Mouse (Mus musculus) intestine, embryonic 14.5 days (tissue): ENCODE measurements around the gene Rer1. TPM values are rescaled to one million over a fixed set of nuclear protein-coding genes. Genes with fewer than 3 reads are reported as not detected.

Source experiments
- ATAC-seq: fragments of 200-750 bp; cut with Nextera tagmentation; replicated peaks from 2 replicates; pipeline ENCODE4 v1.8.0; 2017; ENCODE audit warnings: low read depth, moderate number of reproducible peaks, moderate TSS enrichment, moderate library complexity; ENCODE audit not compliant: low FRiP score, low TSS enrichment
- DNase-seq: peaks from one replicate; pipeline ENCODE4 v3.0.0-alpha.2; 2018; ENCODE audit warnings: low spot score
- H3K27ac ChIP-seq: fragments of 300-500 bp; sonication (generic); 2 replicates; pipeline ENCODE4 v1.5.1; 2014; ENCODE audit warnings: low read depth, mild to moderate bottlenecking, control low read depth
- H3K27me3 ChIP-seq: fragments of 300-500 bp; sonication (generic); replicated peaks from 2 replicates; pipeline ENCODE4 v1.6.1; 2014; ENCODE audit warnings: low read length, control low read depth; ENCODE audit not compliant: control insufficient read depth, insufficient read depth
- H3K36me3 ChIP-seq: fragments of 300-500 bp; sonication (generic); 2 replicates; pipeline ENCODE4 v1.6.1; 2014; ENCODE audit warnings: low read length, control low read depth; ENCODE audit not compliant: control insufficient read depth, insufficient read depth
- H3K4me1 ChIP-seq: fragments of 300-500 bp; sonication (generic); replicated peaks from 2 replicates; pipeline ENCODE4 v1.6.1; 2014; ENCODE audit warnings: low read length, control low read depth, mixed read lengths; ENCODE audit not compliant: control insufficient read depth, insufficient read depth
- H3K4me2 ChIP-seq: fragments of 300-500 bp; sonication (generic); 2 replicates; pipeline ENCODE4 v1.6.1; 2014; ENCODE audit warnings: low read length
- H3K4me3 ChIP-seq: fragments of 300-500 bp; sonication (generic); 2 replicates; pipeline ENCODE4 v1.5.1; 2014; ENCODE audit warnings: low read depth, low read length, control low read depth, mixed read lengths
- H3K9ac ChIP-seq: fragments of 300-500 bp; sonication (generic); 2 replicates; pipeline ENCODE4 v1.6.1; 2014; ENCODE audit warnings: mild to moderate bottlenecking, low read length
- H3K9me3 ChIP-seq: fragments of 300-500 bp; sonication (generic); 2 replicates; pipeline ENCODE4 v1.6.1; 2016; ENCODE audit warnings: low read length, control low read depth; ENCODE audit not compliant: control insufficient read depth
- WGBS: fragments of 180-500 bp; shearing (Covaris S2); extraction: QIAGEN DNeasy Blood & Tissue Kit; methylation state at CpG from one replicate; pipeline ENCODE4 v1.1.7; 2014; 5-methylcytosine and 5-hydroxymethylcytosine counted together
- polyA plus RNA-seq: library from polyadenylated mRNA; unstranded; fragments of >200 nt; fragmentation: Nextera tagmentation; extraction: Ambion mirVana; gene quantifications from 2 replicates; pipeline ENCODE4 v1.2.1, GENCODE M21; 2014

Rer1 gene
- polyA plus RNA-seq, 1 experiment from 2014 or later, result 188 TPM

- no peaks in the 10 kb centered on the region for H3K27me3 ChIP-seq
- no peak overlapping the region for H3K27ac ChIP-seq
- H3K4me3 ChIP-seq, result no peak overlapping the region
- no peak overlapping the region for H3K9ac ChIP-seq
- no peaks in the 10 kb centered on the region for H3K9me3 ChIP-seq
- DNase-seq (no peak), ATAC-seq (no peak)
- H3K4me2 ChIP-seq, result no peak overlapping the region
- no peaks in the 10 kb centered on the region for H3K36me3 ChIP-seq
- WGBS, result 39% methylated on average over 10 of the region's 10 CpGs
- H3K4me1 ChIP-seq, result 0 out of 2 replicates have a peak, but pooled peaks cover 5% of the 10 kb centered on the region
These were observed 27.9 kb downstream of the Rer1 start for GRCm38 (mm10) chr4:155058325-155058724.

DNA sequence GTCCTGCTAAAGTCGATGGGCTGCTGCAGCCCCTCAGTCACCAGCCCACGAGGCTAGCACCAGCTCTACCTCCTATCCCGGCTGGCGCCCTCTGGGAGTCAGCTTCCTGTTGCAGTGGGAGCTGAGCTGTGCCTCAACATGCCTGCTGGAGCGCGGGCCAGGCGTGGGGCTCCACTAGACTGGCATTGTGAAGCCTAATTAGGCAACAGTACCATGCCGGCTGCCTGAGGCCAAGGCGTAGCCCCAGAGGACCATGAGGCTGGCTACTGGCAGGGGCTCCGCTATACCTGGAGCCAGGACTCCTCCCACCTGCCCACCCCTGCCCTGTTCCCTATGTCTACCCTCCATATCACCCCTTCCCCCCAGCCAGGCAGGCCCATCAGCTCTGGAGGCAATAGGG is 29.5 kb downstream of the Rer1 start, which contains the start of gene Plch2:
Plch2 (minus strand) TSS at position 61 of the 400 bp plus-strand sequence.
- no peak within 1 kb of the TSS for H3K9ac ChIP-seq

GRCm38 (mm10) chr4:155050116-155050515 is 36.1 kb downstream of the Rer1 start:
- DNase-seq (no peak), ATAC-seq (no peak)
- H3K4me3 ChIP-seq, result no peak overlapping the region
- WGBS, result 67% methylated on average over 7 of the region's 7 CpGs
- H3K27me3 ChIP-seq, result peaks cover 6% of the 10 kb centered on the region; the same call in 1 of the 2 replicates
- no peaks in the 10 kb centered on the region for H3K9me3 ChIP-seq
- H3K4me2 ChIP-seq, result no peak overlapping the region
- H3K4me1 ChIP-seq, result no peaks in the 10 kb centered on the region
- H3K9ac ChIP-seq, result no peak overlapping the region
- no peaks in the 10 kb centered on the region for H3K36me3 ChIP-seq
- no peak overlapping the region for H3K27ac ChIP-seq

More for the DNA sequence above, 29.5 kb downstream of the Rer1 start, which contains the start of gene Plch2:
- no peak within 1 kb of the TSS for H3K27ac ChIP-seq
- ATAC-seq (no peak), DNase-seq (no peak)
- H3K27me3 ChIP-seq, result no peaks in the 10 kb centered on the region
- H3K4me3 ChIP-seq, result no peak within 1 kb of the TSS
- H3K9me3 ChIP-seq, result no peaks in the 10 kb centered on the region
- 70% methylated on average over 10 of the region's 10 CpGs for WGBS
- no peaks in the 10 kb centered on the region for H3K36me3 ChIP-seq
- no peak within 1 kb of the TSS for H3K4me2 ChIP-seq
- H3K4me1 ChIP-seq, result 0 out of 2 replicates have a peak, but pooled peaks cover 5% of the 10 kb centered on the region

DNA sequence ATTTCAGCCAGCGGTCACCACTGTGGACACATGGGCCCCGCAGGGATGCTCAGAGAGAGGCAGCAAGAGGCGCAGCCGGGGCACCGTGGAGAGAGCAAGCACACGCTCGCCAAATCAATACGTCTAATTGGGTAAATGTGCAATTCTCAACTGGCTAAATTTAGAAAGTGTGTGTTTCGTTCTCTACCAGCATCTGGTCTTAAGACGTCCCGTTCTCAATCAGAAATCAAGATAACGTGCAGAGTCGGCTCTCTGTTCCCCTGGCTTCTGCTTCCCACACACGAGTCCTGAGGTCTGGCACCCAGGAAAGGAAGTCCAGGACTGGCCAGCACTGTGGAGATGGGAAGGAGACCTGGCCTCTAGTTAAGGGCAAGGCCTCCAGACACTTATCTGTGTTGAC is 39.5 kb downstream of the Rer1 start:
- no peaks in the 10 kb centered on the region for H3K9me3 ChIP-seq
- H3K4me2 ChIP-seq, result no peak overlapping the region
- no peak for DNase-seq
- no peaks in the 10 kb centered on the region for H3K36me3 ChIP-seq
- no peak overlapping the region for H3K4me3 ChIP-seq
- peaks cover 41% of the 10 kb centered on the region for H3K27me3 ChIP-seq
- WGBS, result 85% methylated on average over 14 of the region's 14 CpGs
- no peak overlapping the region for H3K9ac ChIP-seq
- ATAC-seq, result no peak
- H3K4me1 ChIP-seq, result no peaks in the 10 kb centered on the region
- no peak overlapping the region for H3K27ac ChIP-seq

GRCm38 (mm10) chr4:155043289-155043625 is 42.9 kb downstream of the Rer1 start:
- H3K4me2 ChIP-seq, result peak overlapping the region; percentile 51
- H3K4me1 ChIP-seq, result no peaks in the 10 kb centered on the region
- peaks cover 44% of the 10 kb centered on the region for H3K27me3 ChIP-seq
- peak overlapping the region; percentile 22 for H3K4me3 ChIP-seq
- WGBS, result 3% methylated on average over 20 of the region's 25 CpGs
- no peaks in the 10 kb centered on the region for H3K9me3 ChIP-seq
- H3K36me3 ChIP-seq, result no peaks in the 10 kb centered on the region
- ATAC-seq (no peak), DNase-seq (no peak)
- no peak overlapping the region for H3K27ac ChIP-seq
- H3K9ac ChIP-seq, result no peak overlapping the region

GRCm38 (mm10) chr4:155042606-155043288 is 43.4 kb downstream of the Rer1 start:
- no peaks in the 10 kb centered on the region for H3K36me3 ChIP-seq
- H3K9ac ChIP-seq, result no peak overlapping the region
- H3K4me1 ChIP-seq, result no peaks in the 10 kb centered on the region
- H3K4me2 ChIP-seq, result peak overlapping the region; percentile 51
- no peaks in the 10 kb centered on the region for H3K9me3 ChIP-seq
- ATAC-seq, result no peak
- no peak for DNase-seq
- WGBS, result 6% methylated on average over 40 of the region's 65 CpGs
- no peak overlapping the region for H3K27ac ChIP-seq
- peak overlapping the region; percentile 22 for H3K4me3 ChIP-seq
- H3K27me3 ChIP-seq, result peaks cover 44% of the 10 kb centered on the region

- H3K4me1 ChIP-seq, result no peaks in the 10 kb centered on the region
- 70% methylated on average over 6 of the region's 6 CpGs for WGBS
- no peak for DNase-seq
These were observed 45.5 kb downstream of the Rer1 start for GRCm38 (mm10) chr4:155040696-155041095.

DNA sequence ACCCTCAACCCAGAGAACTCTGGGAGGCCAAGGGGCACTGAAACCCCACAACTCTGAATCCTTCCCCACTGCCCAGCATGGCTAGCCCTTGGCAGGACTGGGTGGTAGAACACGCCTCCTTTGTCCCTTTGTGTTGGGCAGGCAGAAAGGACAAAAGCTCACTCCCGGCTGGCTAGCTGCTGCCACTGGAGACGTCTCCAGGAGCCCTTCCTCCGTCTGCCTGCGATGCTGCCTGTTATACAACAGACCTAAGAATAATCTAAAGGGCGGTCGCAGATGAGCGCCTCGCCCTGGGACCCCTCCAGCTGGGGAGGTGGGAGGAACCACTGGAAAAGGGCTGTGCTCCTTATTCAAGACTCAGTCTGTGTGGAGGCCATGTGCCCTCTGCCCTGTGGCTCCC is 46.0 kb downstream of the Rer1 start:
- Histone ChIP-seq H3K9me3 (no peaks in the 10 kb centered on the region), H3K4me3 (no peak overlapping the region), H3K36me3 (no peaks in the 10 kb centered on the region), H3K4me1 (no peaks in the 10 kb centered on the region), H3K9ac (no peak overlapping the region), H3K27me3 (peaks cover 38% of the 10 kb centered on the region), H3K4me2 (no peak overlapping the region), H3K27ac (no peak overlapping the region)
- DNase-seq, result no peak
- 55% methylated on average over 9 of the region's 9 CpGs for WGBS
- ATAC-seq, result no peak

More at GRCm38 (mm10) chr4:155040696-155041095, 45.5 kb downstream of the Rer1 start:
- Histone ChIP-seq H3K4me2 (no peak overlapping the region), H3K9me3 (no peaks in the 10 kb centered on the region), H3K9ac (no peak overlapping the region), H3K27me3 (peaks cover 43% of the 10 kb centered on the region), H3K27ac (no peak overlapping the region), H3K4me3 (no peak overlapping the region), H3K36me3 (no peaks in the 10 kb centered on the region)
- ATAC-seq, result no peak

DNA sequence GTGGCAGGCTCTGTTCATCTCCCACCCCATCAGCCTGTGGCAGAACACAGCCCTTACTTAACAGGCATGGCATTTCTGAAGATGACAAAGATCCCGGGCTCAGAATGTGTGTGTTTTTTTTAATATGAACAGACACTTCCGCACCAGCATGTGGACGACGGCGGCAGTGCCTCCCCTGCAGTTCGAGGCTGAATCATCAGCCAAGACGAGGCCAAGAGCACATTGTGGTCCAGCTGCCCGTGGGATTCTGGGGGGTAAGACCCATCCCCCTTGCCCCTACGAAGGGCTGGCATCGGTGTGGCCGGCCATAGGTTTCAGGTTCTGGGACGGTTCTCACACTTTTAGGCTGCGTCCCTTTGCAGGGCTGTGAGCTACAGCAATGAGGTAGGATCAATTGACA is 51.4 kb downstream of the Rer1 start:
- WGBS, result 66% methylated on average over 13 of the region's 13 CpGs

More for the DNA sequence above, 51.4 kb downstream of the Rer1 start:
- Histone ChIP-seq H3K27me3 (no peaks in the 10 kb centered on the region), H3K27ac (no peak overlapping the region), H3K4me1 (no peaks in the 10 kb centered on the region), H3K9me3 (no peaks in the 10 kb centered on the region), H3K36me3 (no peaks in the 10 kb centered on the region), H3K9ac (no peak overlapping the region), H3K4me2 (no peak overlapping the region), H3K4me3 (no peak overlapping the region)
- DNase-seq (no peak), ATAC-seq (no peak)
